Mouse (Mus musculus): Measurements from ENCODE around the gene Fat1.

GRCm38 (mm10) chr8:44937141-44937825 lies 2.0 kb downstream of the Fat1 start:
- TF ChIP-seq CTCF (conservative IDR thresholded peaks at IDR 0.05; ENCODE audit: low read length): no peak
- TF ChIP-seq NANOG (IDR thresholded peaks at IDR 0.05; ENCODE audit: borderline replicate concordance, low read length): no peak
- peak; percentile 5; the same call in 1 of the 2 replicates for TF ChIP-seq POU5F1 (IDR thresholded peaks at IDR 0.05; ENCODE audit: borderline replicate concordance, low read length)

Data from E14TG2a.4 (cell line).